Mouse (Mus musculus) limb, embryonic 12.5 days (tissue): ENCODE results near the gene Faim2. TPM values are rescaled to one million over a fixed set of nuclear protein-coding genes. Genes with fewer than 3 reads are reported as not detected.
A peak's percentile ranks its signal among the peaks of the same experiment; 100 is the strongest.

Experiments
- ATAC-seq: fragments of 200-750 bp; cut with Nextera tagmentation; 2 replicates; pipeline ENCODE4 v1.8.0; 2017; ENCODE audit warnings: low read depth, moderate TSS enrichment; ENCODE audit not compliant: insufficient number of reproducible peaks, insufficient read depth, low FRiP score, low TSS enrichment
- H3K27ac ChIP-seq: fragments of 300-500 bp; sonication (generic); 2 replicates; pipeline ENCODE4 v1.5.1; 2016; ENCODE audit warnings: mild to moderate bottlenecking, moderate library complexity
- H3K27me3 ChIP-seq: fragments of 300-500 bp; sonication (generic); 2 replicates; pipeline ENCODE4 v1.6.1; 2016; ENCODE audit warnings: mild to moderate bottlenecking, moderate library complexity
- H3K36me3 ChIP-seq: fragments of 300-500 bp; sonication (generic); 2 replicates; pipeline ENCODE4 v1.6.1; 2016; ENCODE audit warnings: mild to moderate bottlenecking, moderate library complexity
- H3K4me1 ChIP-seq: fragments of 300-500 bp; sonication (generic); replicated peaks from 2 replicates; pipeline ENCODE4 v1.6.1; 2016
- H3K4me2 ChIP-seq: fragments of 300-500 bp; sonication (generic); 2 replicates; pipeline ENCODE4 v1.6.1; 2016; ENCODE audit warnings: mild to moderate bottlenecking, moderate library complexity
- H3K4me3 ChIP-seq: fragments of 300-500 bp; sonication (generic); replicated peaks from 2 replicates; pipeline ENCODE4 v1.5.1; 2016; ENCODE audit warnings: mild to moderate bottlenecking
- H3K9ac ChIP-seq: fragments of 300-500 bp; sonication (generic); replicated peaks from 2 replicates; pipeline ENCODE4 v1.6.1; 2016; ENCODE audit warnings: mild to moderate bottlenecking, moderate library complexity
- H3K9me3 ChIP-seq: fragments of 300-500 bp; sonication (generic); 2 replicates; pipeline ENCODE4 v1.6.1; 2016; ENCODE audit warnings: mild to moderate bottlenecking, moderate library complexity
- WGBS: fragments of 180-500 bp; shearing (Covaris S2); methylation state at CpG from one replicate; pipeline ENCODE4 v1.1.7; 2016; 5-methylcytosine and 5-hydroxymethylcytosine counted together
- polyA plus RNA-seq: library from polyadenylated mRNA; unstranded; fragments of >200 nt; fragmentation: Nextera tagmentation; extraction: Ambion mirVana; gene quantifications from 2 replicates; pipeline ENCODE4 v1.2.1, GENCODE M21; 2016

The Faim2 gene
- polyA plus RNA-seq, result 0.20 and 0.24 TPM in 2 replicates

DNA sequence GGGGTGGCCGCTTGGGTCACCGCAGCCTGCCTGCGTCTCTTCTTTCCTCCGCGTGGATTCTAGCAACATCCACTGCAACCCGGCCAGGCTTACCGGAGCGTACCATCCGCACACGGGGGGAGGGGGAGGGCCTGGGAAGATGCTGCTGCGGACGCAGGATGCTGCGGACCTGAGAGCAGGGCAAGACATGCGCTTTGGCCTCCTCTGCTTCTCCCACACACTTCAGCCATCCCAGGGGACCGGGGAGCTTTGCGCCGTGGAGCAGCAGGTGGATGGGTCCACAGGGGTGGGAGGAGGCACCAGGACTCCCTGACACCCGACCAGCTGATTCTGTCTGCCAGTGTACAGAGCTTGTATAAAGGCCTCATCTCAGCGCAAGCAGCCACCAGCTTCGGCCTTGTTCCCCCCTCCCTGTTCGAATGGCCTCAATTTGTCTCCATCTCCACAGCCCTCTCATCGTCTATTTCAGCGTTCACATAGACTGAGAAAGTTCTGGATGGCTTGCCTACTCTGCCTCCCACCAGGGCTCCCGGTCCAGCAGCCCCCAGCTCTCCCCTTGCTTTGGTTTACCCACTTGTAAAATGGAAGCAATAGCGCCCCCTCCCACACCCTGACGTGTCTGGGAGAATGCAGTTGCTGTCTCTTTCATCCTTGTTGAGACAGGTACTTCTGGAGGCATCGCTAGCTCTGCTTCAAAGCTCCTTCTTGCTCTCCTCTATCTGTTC, at the start of gene Faim2:
Gene Faim2 (minus strand): TSS at position 537 of the 725 bp plus-strand sequence.
- Histone ChIP-seq H3K27me3 (peaks cover 44% of the 10 kb centered on the region), H3K36me3 (no peaks in the 10 kb centered on the region), H3K9ac (no peak within 1 kb of the TSS), H3K4me1 (peaks cover 20% of the 10 kb centered on the region), H3K27ac (no peak within 1 kb of the TSS), H3K4me3 (no peak within 1 kb of the TSS), H3K4me2 (peak within 1 kb of the TSS; percentile 44), H3K9me3 (no peaks in the 10 kb centered on the region)
- no peak for ATAC-seq
- WGBS, result 20% methylated on average over 26 of the region's 27 CpGs

DNA sequence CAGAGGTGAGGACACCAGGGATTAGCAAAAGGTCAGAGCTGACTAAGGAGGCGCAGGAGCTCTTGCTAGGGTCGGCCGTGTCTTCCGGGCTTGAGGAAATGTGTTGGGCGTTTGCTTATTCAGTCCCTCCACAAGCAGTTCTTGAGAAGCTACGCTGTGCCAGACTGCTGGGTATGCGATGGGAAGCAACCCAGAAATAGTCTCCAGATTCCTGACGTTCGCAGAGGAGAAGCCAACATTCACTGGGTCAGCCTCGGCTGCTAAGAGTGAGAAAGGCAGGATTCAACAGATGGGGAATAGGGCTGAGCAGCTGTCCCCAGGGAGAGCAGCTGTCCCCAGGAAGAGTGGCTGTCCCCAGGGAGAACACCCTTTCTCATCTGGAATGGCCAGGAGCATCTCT, 41.2 kb upstream of the Faim2 start:
- Histone ChIP-seq H3K4me3 (no peak overlapping the region), H3K36me3 (no peaks in the 10 kb centered on the region), H3K4me1 (peaks cover 4% of the 10 kb centered on the region; the same call in 1 of the 2 replicates), H3K27ac (no peak overlapping the region), H3K27me3 (peaks cover 4% of the 10 kb centered on the region), H3K9me3 (peaks cover 6% of the 10 kb centered on the region; the same call in 1 of the 2 replicates), H3K9ac (no peak overlapping the region), H3K4me2 (no peak overlapping the region)
- ATAC-seq, result no peak
- WGBS, result 78% methylated on average over 10 of the region's 10 CpGs

DNA sequence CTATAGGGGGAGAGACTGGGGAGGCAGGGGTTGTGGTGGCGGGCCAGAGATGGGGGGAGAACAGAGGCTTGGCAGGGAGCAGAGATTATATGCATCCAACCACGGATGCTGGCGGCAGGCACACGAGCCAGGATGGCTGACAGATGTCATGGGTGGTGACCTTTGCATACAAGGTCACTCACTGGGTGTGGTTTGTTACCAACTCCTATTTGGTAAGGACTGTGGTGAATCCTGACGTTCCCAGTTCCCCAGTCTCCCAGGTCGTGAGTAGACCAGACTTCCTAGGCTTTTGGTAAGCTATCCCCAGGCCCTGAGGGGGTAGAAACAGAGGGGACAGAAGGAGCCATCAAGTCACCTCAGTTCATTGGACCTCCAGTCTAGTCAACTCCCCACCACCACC, 40.7 kb upstream of the Faim2 start:
- WGBS, result 70% methylated on average over 6 of the region's 6 CpGs
- H3K27ac ChIP-seq, result no peak overlapping the region
- H3K9ac ChIP-seq, result no peak overlapping the region
- peaks cover 4% of the 10 kb centered on the region for H3K27me3 ChIP-seq
- no peak overlapping the region for H3K4me2 ChIP-seq
- H3K9me3 ChIP-seq, result peaks cover 6% of the 10 kb centered on the region; the same call in 1 of the 2 replicates
- ATAC-seq, result no peak
- no peak overlapping the region for H3K4me3 ChIP-seq
- H3K4me1 ChIP-seq, result peaks cover 8% of the 10 kb centered on the region; the same call in 1 of the 2 replicates
- no peaks in the 10 kb centered on the region for H3K36me3 ChIP-seq

- H3K4me2 ChIP-seq, result no peak overlapping the region
- ATAC-seq, result no peak
- peaks cover 8% of the 10 kb centered on the region; the same call in 1 of the 2 replicates for H3K4me1 ChIP-seq
- peaks cover 6% of the 10 kb centered on the region; the same call in 1 of the 2 replicates for H3K9me3 ChIP-seq
- no peak overlapping the region for H3K4me3 ChIP-seq
- peaks cover 4% of the 10 kb centered on the region for H3K27me3 ChIP-seq
- H3K9ac ChIP-seq, result no peak overlapping the region
- H3K27ac ChIP-seq, result no peak overlapping the region
- no peaks in the 10 kb centered on the region for H3K36me3 ChIP-seq
- WGBS, result 80% methylated on average over 4 of the region's 4 CpGs
Measured at GRCm38 (mm10) chr15:99567371-99567770, 39.4 kb upstream of the Faim2 start.

DNA sequence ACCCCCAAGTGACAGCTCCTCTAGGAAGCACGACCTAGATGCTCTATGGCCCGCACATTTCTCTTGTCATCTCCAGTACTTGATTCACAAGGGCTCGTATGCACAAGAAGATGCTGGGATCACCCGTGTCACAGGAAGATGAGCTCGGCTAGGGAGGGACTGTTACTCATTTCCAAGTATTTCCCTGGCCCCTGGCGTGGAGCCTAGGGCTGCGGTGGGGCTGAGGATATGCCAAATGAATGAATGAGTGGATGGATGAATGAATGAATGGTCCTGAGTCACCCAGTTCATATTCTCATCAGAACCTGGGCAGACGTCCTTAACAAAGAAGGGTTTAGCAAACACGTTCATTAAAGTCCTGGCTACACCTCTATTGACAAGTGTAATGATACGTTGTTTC, 32.3 kb upstream of the Faim2 start:
- H3K4me3 ChIP-seq, result no peak overlapping the region
- ATAC-seq, result no peak
- WGBS, result 77% methylated on average over 10 of the region's 10 CpGs
- no peaks in the 10 kb centered on the region for H3K36me3 ChIP-seq
- peaks cover 4% of the 10 kb centered on the region; the same call in 1 of the 2 replicates for H3K27me3 ChIP-seq
- H3K9me3 ChIP-seq, result no peaks in the 10 kb centered on the region
- peaks cover 8% of the 10 kb centered on the region; the same call in 1 of the 2 replicates for H3K4me1 ChIP-seq
- H3K27ac ChIP-seq, result no peak overlapping the region
- H3K9ac ChIP-seq, result no peak overlapping the region
- H3K4me2 ChIP-seq, result no peak overlapping the region

DNA sequence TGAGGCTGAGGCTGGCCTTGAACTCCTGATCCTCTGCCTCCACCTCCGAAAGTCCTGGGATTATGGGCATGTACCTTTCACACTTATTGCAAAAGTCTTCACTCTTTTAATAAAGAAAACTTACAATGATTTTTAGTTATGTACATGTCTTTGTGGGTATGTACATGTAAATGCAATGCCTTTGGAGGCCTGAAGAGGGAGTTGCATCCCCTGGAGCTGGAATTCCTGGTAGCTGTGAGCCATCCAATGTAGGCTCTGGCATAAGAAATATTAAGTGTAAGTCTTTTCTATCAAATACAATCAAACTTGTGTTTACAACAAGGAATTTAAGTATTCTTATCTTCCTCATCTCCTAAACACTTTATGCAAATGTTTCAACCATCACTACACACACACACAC, 31.0 kb upstream of the Faim2 start:
- Histone ChIP-seq H3K36me3 (no peaks in the 10 kb centered on the region), H3K4me1 (peaks cover 12% of the 10 kb centered on the region; the same call in 1 of the 2 replicates), H3K4me3 (no peak overlapping the region), H3K4me2 (no peak overlapping the region), H3K27ac (no peak overlapping the region), H3K9me3 (no peaks in the 10 kb centered on the region), H3K9ac (no peak overlapping the region), H3K27me3 (0 out of 2 replicates have a peak, but pooled peaks cover 4% of the 10 kb centered on the region)
- WGBS, result 84% methylated on average over 1 of the region's 1 CpGs
- ATAC-seq, result no peak

- no peak overlapping the region for H3K4me2 ChIP-seq
- 41% methylated on average over 6 of the region's 6 CpGs for WGBS
- H3K4me3 ChIP-seq, result no peak overlapping the region
- H3K9me3 ChIP-seq, result no peaks in the 10 kb centered on the region
- ATAC-seq, result no peak
- no peak overlapping the region for H3K27ac ChIP-seq
- peaks cover 14% of the 10 kb centered on the region; the same call in 1 of the 2 replicates for H3K4me1 ChIP-seq
- no peaks in the 10 kb centered on the region for H3K36me3 ChIP-seq
- no peaks in the 10 kb centered on the region for H3K27me3 ChIP-seq
- H3K9ac ChIP-seq, result no peak overlapping the region
Measured at GRCm38 (mm10) chr15:99553767-99554166, 25.8 kb upstream of the Faim2 start.

- no peak overlapping the region for H3K9ac ChIP-seq
- no peaks in the 10 kb centered on the region for H3K27me3 ChIP-seq
- no peak overlapping the region for H3K27ac ChIP-seq
- H3K4me2 ChIP-seq, result no peak overlapping the region
- WGBS, result 52% methylated on average over 2 of the region's 2 CpGs
- no peaks in the 10 kb centered on the region for H3K36me3 ChIP-seq
- H3K9me3 ChIP-seq, result no peaks in the 10 kb centered on the region
- no peak overlapping the region for H3K4me3 ChIP-seq
- peaks cover 35% of the 10 kb centered on the region for H3K4me1 ChIP-seq
- no peak for ATAC-seq
Measured at GRCm38 (mm10) chr15:99549901-99550300, 21.9 kb upstream of the Faim2 start.

DNA sequence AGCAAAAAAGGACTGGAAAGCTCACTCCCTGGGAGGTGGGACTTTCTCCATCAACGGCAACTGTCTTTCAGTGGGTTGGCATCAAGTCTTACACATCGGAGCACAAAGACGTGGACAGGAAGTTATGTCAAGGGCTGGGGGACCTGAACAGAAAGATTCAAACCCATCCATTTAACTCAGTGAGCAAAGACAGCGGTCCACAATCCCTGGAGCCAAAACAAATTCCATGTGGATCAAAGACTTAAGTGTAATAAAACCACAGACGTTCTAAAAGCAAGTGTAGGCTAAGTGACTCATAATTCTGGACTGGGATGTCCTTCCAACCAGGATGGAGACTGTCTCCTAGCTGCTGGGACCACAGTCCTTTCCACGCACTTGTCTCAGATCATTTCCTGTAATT, 19.8 kb upstream of the Faim2 start:
- Histone ChIP-seq H3K4me3 (no peak overlapping the region), H3K9me3 (no peaks in the 10 kb centered on the region), H3K27ac (no peak overlapping the region), H3K36me3 (no peaks in the 10 kb centered on the region), H3K9ac (no peak overlapping the region), H3K27me3 (peaks cover 17% of the 10 kb centered on the region), H3K4me1 (peaks cover 21% of the 10 kb centered on the region), H3K4me2 (no peak overlapping the region)
- ATAC-seq, result no peak
- 58% methylated on average over 6 of the region's 6 CpGs for WGBS

GRCm38 (mm10) chr15:99546596-99546995, 18.6 kb upstream of the Faim2 start:
- WGBS, result 31% methylated on average over 11 of the region's 11 CpGs
- H3K4me3 ChIP-seq, result no peak overlapping the region
- H3K4me2 ChIP-seq, result no peak overlapping the region
- ATAC-seq, result no peak
- H3K27ac ChIP-seq, result peak overlapping the region; percentile 30; the same call in 1 of the 2 replicates
- H3K4me1 ChIP-seq, result peaks cover 21% of the 10 kb centered on the region
- H3K9me3 ChIP-seq, result no peaks in the 10 kb centered on the region
- H3K27me3 ChIP-seq, result peaks cover 17% of the 10 kb centered on the region
- no peaks in the 10 kb centered on the region for H3K36me3 ChIP-seq
- no peak overlapping the region for H3K9ac ChIP-seq

DNA sequence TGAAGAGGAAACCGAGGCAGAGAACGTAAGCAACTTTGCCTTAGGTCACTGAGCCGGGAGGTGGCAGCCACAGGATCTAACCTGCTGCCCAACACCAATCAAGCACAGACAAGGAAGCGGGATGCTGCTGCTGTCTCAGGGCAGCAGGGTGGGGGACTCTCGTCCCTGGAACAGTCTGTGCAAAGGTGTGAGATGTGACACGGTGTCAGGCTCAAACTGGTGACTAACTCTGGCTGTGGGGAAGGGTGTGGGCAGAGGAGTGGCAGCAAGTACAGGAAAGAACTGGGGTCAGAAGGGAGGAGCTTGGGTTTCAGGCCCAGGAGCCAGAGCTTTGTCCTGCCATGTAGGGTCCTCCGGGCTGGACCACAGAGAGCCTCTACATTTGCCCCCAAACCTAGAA, 16.1 kb upstream of the Faim2 start:
- Histone ChIP-seq H3K4me2 (no peak overlapping the region), H3K4me3 (no peak overlapping the region), H3K36me3 (no peaks in the 10 kb centered on the region), H3K9me3 (no peaks in the 10 kb centered on the region), H3K4me1 (peaks cover 21% of the 10 kb centered on the region), H3K9ac (no peak overlapping the region), H3K27me3 (peaks cover 17% of the 10 kb centered on the region), H3K27ac (no peak overlapping the region)
- 31% methylated on average over 7 of the region's 7 CpGs for WGBS
- no peak for ATAC-seq

DNA sequence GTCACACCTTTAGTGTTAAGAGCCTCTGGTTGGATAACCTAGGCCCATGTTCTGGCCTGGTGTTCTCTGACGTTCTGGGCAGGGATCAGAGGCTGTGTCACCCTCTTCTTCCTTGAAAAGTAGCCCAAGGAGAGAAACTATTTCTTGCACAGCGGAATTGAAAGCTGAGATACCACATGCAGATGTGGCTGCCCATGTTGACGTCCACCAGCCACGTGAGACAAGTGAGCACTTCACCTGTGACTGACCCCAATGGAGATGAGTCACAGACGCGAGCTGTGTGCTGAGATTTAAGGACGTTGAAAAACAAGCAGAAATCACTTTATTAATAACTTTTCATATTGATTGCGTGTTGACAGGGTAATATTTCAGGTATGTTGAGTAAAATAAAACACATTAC, 11.9 kb upstream of the Faim2 start:
- H3K27ac ChIP-seq, result no peak overlapping the region
- no peak for ATAC-seq
- no peaks in the 10 kb centered on the region for H3K9me3 ChIP-seq
- peaks cover 32% of the 10 kb centered on the region for H3K27me3 ChIP-seq
- H3K36me3 ChIP-seq, result no peaks in the 10 kb centered on the region
- no peak overlapping the region for H3K9ac ChIP-seq
- H3K4me1 ChIP-seq, result no peaks in the 10 kb centered on the region
- no peak overlapping the region for H3K4me2 ChIP-seq
- no peak overlapping the region for H3K4me3 ChIP-seq
- whole genome bisulfite sequencing, result 59% methylated on average over 8 of the region's 8 CpGs
